Mouse (Mus musculus) C2C12 (cell line): ENCODE data around the gene Acap1. TPM values are rescaled to one million over a fixed set of nuclear protein-coding genes. Genes with fewer than 3 reads are reported as not detected.

Source experiments
- H3K27me3 ChIP-seq: one replicate; pipeline ENCODE4 v1.6.1; 2011; ENCODE audit not compliant: control insufficient read depth, insufficient read depth, insufficient read length
- H3K36me3 ChIP-seq: one replicate; pipeline ENCODE4 v1.6.1; 2011; ENCODE audit not compliant: control insufficient read depth, insufficient read depth
- H3K4me3 ChIP-seq: one replicate; pipeline ENCODE4 v1.5.1; 2011; ENCODE audit warnings: mild to moderate bottlenecking, control low read depth; ENCODE audit not compliant: poor library complexity, insufficient read depth, severe bottlenecking
- H3K79me2 ChIP-seq: one replicate; pipeline ENCODE4 v1.6.1; 2011; ENCODE audit not compliant: control insufficient read depth, insufficient read depth
- H3K79me3 ChIP-seq: one replicate; pipeline ENCODE4 v1.6.1; 2011; ENCODE audit warnings: low read depth, control low read depth
- H3ac ChIP-seq: one replicate; pipeline ENCODE3; 2011; ENCODE audit warnings: low read depth; ENCODE audit not compliant: control insufficient read depth, insufficient read length
- CEBPB ChIP-seq: IDR thresholded peaks from one replicate; pipeline ENCODE4 v1.6.1; 2011; ENCODE audit warnings: low read depth, mild to moderate bottlenecking, control low read depth, moderate library complexity
- CTCF ChIP-seq: IDR thresholded peaks from one replicate; pipeline ENCODE4 v1.5.1; 2011; ENCODE audit not compliant: control insufficient read depth, insufficient read depth, insufficient read length
- FOSL1 ChIP-seq: IDR thresholded peaks from one replicate; pipeline ENCODE4 v1.8.0; 2011; ENCODE audit warnings: mild to moderate bottlenecking, low read length; ENCODE audit not compliant: poor library complexity, insufficient read depth, severe bottlenecking
- MAX ChIP-seq: IDR thresholded peaks from one replicate; pipeline ENCODE4 v1.6.1; 2011; ENCODE audit warnings: mild to moderate bottlenecking, control low read depth
- MYOD1 ChIP-seq: IDR thresholded peaks from one replicate; pipeline ENCODE4 v1.6.1; 2011; ENCODE audit warnings: low read depth; ENCODE audit not compliant: control insufficient read depth, insufficient read length
- MYOG ChIP-seq: IDR thresholded peaks from one replicate; pipeline ENCODE4 v1.6.1; 2011; ENCODE audit not compliant: control insufficient read depth, insufficient read length; ENCODE audit errors: extremely low read depth
- USF1 ChIP-seq: IDR thresholded peaks from one replicate; pipeline ENCODE4 v1.6.1; 2011; ENCODE audit warnings: low read depth, mild to moderate bottlenecking, control low read depth, moderate library complexity
- polyA plus RNA-seq: library from polyadenylated mRNA; unstranded; fragments of >200 nt; fragmentation: generic; extraction: Trizol; gene quantifications from one replicate; pipeline ENCODE4 v1.2.1, GENCODE M21; 2012; ENCODE audit warnings: missing spikeins

Acap1 gene
- polyA plus RNA-seq, 1 experiment, result 0.21 TPM

GRCm38 (mm10) chr11:69891482-69891881 is 3.9 kb downstream of the Acap1 start:
- Histone ChIP-seq H3K36me3 (no peaks in the 10 kb centered on the region), H3K27me3 (no peaks in the 10 kb centered on the region), H3K4me3 (no peak overlapping the region), H3ac (no peak overlapping the region), H3K79me3 (no peaks in the 10 kb centered on the region), H3K79me2 (no peaks in the 10 kb centered on the region)
- TF ChIP-seq USF1 (no peak), CEBPB (no peak), MYOG (no peak), MYOD1 (no peak), MAX (no peak), CTCF (no peak), FOSL1 (no peak)

DNA sequence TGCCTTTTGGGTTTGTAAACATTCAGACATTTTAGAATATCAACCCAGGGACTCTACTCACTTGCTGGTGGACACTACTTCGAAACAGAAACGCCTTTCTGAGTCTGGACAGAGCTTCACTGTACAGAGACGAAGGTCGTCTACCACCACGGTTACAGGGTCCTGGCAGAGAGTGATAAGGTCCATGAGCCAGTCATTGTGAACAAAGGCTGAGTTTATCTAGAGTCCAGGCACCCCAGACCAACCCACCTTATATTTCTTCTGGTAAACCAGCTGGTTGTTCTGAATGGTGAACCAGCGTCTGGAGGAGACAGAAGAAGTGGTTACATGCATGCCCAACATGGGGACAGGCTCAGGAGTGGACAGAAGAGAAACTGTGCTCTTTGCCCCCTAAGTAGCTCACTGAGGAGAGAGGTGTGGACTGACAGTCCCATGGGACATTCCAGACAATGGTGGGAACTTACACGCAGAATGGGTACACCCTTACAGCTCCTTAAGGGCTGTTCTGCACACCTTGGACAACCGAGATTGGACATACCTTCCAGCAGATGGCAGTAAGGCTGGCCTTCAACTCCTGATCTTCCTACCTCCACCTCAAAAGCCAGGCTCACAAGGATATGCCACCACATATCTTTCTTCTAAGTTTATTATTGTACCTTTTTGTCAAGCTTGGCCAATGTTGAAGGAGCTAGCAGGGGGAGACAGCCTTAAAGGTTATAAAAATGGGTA is 8.3 kb downstream of the Acap1 start:
- Histone ChIP-seq H3K79me2 (no peaks in the 10 kb centered on the region), H3K36me3 (no peaks in the 10 kb centered on the region), H3K4me3 (no peak overlapping the region), H3ac (no peak overlapping the region), H3K79me3 (no peaks in the 10 kb centered on the region), H3K27me3 (no peaks in the 10 kb centered on the region)
- TF ChIP-seq MAX, result no peak
- no peak for TF ChIP-seq FOSL1
- no peak for TF ChIP-seq MYOD1
- no peak for TF ChIP-seq CTCF
- no peak for TF ChIP-seq MYOG
- TF ChIP-seq CEBPB, result no peak
- no peak for TF ChIP-seq USF1

DNA sequence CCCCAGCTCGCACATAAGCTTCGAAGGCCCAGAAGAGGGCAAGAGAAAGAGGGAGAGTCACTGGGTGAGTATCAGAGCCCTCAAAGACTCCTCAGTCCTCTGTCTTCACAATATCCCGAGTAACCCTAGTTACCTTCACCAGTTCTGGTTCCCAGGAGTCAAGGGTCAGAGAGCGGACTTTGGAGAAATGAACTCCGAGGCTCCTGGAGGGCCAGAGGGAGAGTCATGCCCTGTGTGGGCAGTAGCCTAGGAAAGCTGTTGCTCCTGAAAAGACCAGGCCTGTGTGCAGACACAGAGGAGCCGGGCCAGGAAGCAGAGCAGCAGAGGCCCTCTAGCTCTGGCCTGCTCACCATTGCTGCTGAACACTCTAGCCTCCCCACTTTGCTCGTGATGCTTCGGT is 10.7 kb downstream of the Acap1 start:
- H3K79me3 ChIP-seq, result peaks cover 8% of the 10 kb centered on the region

DNA sequence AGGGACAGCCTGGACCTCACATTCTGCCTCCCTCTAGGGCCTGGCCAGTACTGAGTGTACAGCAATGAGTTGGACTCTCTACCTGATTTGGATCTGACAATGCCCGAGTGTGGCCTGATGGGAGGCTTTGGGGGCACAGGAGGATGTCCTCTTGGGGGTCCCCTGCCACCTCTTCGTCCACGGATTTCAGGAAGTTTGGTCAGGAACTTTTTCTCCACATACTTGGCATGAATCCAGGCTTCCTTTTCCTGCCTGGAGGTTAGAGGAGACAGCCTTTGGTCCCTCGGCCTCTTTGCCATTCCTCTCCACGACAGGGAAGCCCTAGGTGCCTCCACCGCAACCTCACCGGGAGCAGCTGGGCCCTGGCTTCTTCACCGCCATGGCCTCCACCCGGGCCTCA is 11.1 kb downstream of the Acap1 start:
- H3K27me3 ChIP-seq, result no peaks in the 10 kb centered on the region
- TF ChIP-seq MYOD1 (no peak), FOSL1 (no peak), CTCF (no peak), CEBPB (no peak), USF1 (no peak), MAX (no peak)

More for the DNA sequence above, 10.7 kb downstream of the Acap1 start:
- Histone ChIP-seq H3K36me3 (no peaks in the 10 kb centered on the region), H3ac (no peak overlapping the region), H3K27me3 (no peaks in the 10 kb centered on the region), H3K79me2 (peaks cover 11% of the 10 kb centered on the region), H3K4me3 (no peak overlapping the region)
- TF ChIP-seq MYOG, result no peak
- no peak for TF ChIP-seq MAX
- TF ChIP-seq FOSL1, result no peak
- no peak for TF ChIP-seq MYOD1
- no peak for TF ChIP-seq CTCF
- TF ChIP-seq USF1, result no peak
- no peak for TF ChIP-seq CEBPB

GRCm38 (mm10) chr11:69883527-69884151 is 11.7 kb downstream of the Acap1 start:
- no peak overlapping the region for H3ac ChIP-seq
- no peak overlapping the region for H3K4me3 ChIP-seq
- TF ChIP-seq MYOD1 (no peak), FOSL1 (peak; percentile 32), CEBPB (no peak), CTCF (no peak), MYOG (no peak), USF1 (no peak)

More for the DNA sequence above, 11.1 kb downstream of the Acap1 start:
- H3K79me3 ChIP-seq, result peaks cover 12% of the 10 kb centered on the region
- no peaks in the 10 kb centered on the region for H3K36me3 ChIP-seq
- H3K79me2 ChIP-seq, result peaks cover 15% of the 10 kb centered on the region
- H3K4me3 ChIP-seq, result no peak overlapping the region
- no peak overlapping the region for H3ac ChIP-seq

GRCm38 (mm10) chr11:69883066-69883465 is 12.3 kb downstream of the Acap1 start:
- H3K79me2 ChIP-seq, result peaks cover 27% of the 10 kb centered on the region
- H3K36me3 ChIP-seq, result no peaks in the 10 kb centered on the region
- TF ChIP-seq MAX (no peak), MYOD1 (no peak), MYOG (no peak), CEBPB (no peak), FOSL1 (no peak), USF1 (no peak), CTCF (no peak)
- no peak overlapping the region for H3K4me3 ChIP-seq
- peaks cover 24% of the 10 kb centered on the region for H3K79me3 ChIP-seq
- H3K27me3 ChIP-seq, result no peaks in the 10 kb centered on the region
- H3ac ChIP-seq, result no peak overlapping the region

More at GRCm38 (mm10) chr11:69883527-69884151, 11.7 kb downstream of the Acap1 start:
- Histone ChIP-seq H3K36me3 (no peaks in the 10 kb centered on the region), H3K79me2 (peaks cover 21% of the 10 kb centered on the region), H3K27me3 (no peaks in the 10 kb centered on the region), H3K79me3 (peaks cover 18% of the 10 kb centered on the region)
